In the genomic region with DNA sequence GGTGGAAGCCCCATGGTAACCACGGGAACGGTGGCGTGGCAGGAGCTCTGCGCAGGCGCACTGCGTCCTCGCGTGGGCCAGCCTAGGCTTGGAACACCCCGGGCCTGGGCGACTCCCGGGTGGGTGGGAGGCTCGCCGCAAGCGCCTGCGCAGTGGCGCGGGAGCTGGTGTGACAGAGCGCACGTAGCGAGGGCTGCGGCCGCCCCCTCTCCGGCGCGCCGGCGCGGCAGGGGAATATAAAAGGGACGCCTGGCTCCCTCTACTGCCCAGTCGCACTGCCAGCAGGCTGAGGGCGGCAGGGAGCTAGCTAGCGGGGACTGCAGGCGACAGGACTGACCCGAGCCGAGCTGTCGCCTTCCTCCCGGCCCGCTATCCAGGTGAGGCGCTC, we compare ENCODE assay signal across 8 mouse cellular contexts. TPM values are rescaled to one million over a fixed set of nuclear protein-coding genes. Genes with fewer than 3 reads are reported as not detected.
A peak's percentile ranks its signal among the peaks of the same experiment; 100 is the strongest.
DNase-seq lines count a peak whose midpoint lies in the region; ATAC-seq and TF ChIP-seq lines count a peak whose summit lies in the region.

P4ha1 (plus strand) TSS at position 197 of the 388 bp plus-strand sequence.

- under 1% methylated on average over 39 of the region's 39 CpGs for WGBS in forebrain, embryonic 13.5 days
- under 1% methylated on average over 38 of the region's 39 CpGs for WGBS in large intestine, adult 2 months
- whole genome bisulfite sequencing in liver, postnatal 0 days (ENCODE audit: insufficient replicate concordance) = under 1% methylated on average over 36 of the region's 39 CpGs
- WGBS in neural tube, embryonic 14.5 days = under 1% methylated on average over 28 of the region's 39 CpGs

- TF ChIP-seq EP300 in liver, postnatal 0 days (IDR thresholded peaks at IDR 0.05; ENCODE audit: low read depth) = no peak

- peaks cover 3% of the 10 kb centered on the region; the same call in 1 of the 2 replicates for H3K27me3 ChIP-seq in E14TG2a.4 (ENCODE audit: insufficient read depth, low read length)
- no peaks in the 10 kb centered on the region for H3K27me3 ChIP-seq in forebrain, embryonic 13.5 days
- H3K27me3 ChIP-seq in liver, postnatal 0 days (ENCODE audit: insufficient read depth, low read length) = no peaks in the 10 kb centered on the region
- H3K27me3 ChIP-seq in neural tube, embryonic 14.5 days (ENCODE audit: control insufficient read depth, insufficient read depth, low read length) = no peaks in the 10 kb centered on the region

- no peaks in the 10 kb centered on the region for H3K36me3 ChIP-seq in E14TG2a.4 (ENCODE audit: insufficient read depth, low read length)
- no peaks in the 10 kb centered on the region for H3K36me3 ChIP-seq in forebrain, embryonic 13.5 days (ENCODE audit: poor library complexity, severe bottlenecking)
- H3K36me3 ChIP-seq in liver, postnatal 0 days (replicated peaks; ENCODE audit: insufficient read depth, low read length) = no peaks in the 10 kb centered on the region
- H3K36me3 ChIP-seq in neural tube, embryonic 14.5 days (ENCODE audit: control insufficient read depth, insufficient read depth, low read length) = no peaks in the 10 kb centered on the region

- H3K27ac ChIP-seq in forebrain, embryonic 13.5 days = peak within 1 kb of the TSS; percentile 90
- H3K27ac ChIP-seq in liver, postnatal 0 days (ENCODE audit: low read depth) = peak within 1 kb of the TSS; percentile 84
- peak within 1 kb of the TSS; percentile 88 for H3K27ac ChIP-seq in neural tube, embryonic 14.5 days (ENCODE audit: low read depth, low read length)

- intact Hi-C loops in heart, postnatal 10 days (cut with DNase I) = no loop called here

- H3K4me2 ChIP-seq in forebrain, embryonic 13.5 days = peak within 1 kb of the TSS; percentile 87
- H3K4me2 ChIP-seq in liver, postnatal 0 days (ENCODE audit: low read depth, low read length) = peak within 1 kb of the TSS; percentile 80
- peak within 1 kb of the TSS; percentile 50 for H3K4me2 ChIP-seq in neural tube, embryonic 14.5 days (ENCODE audit: low read depth, low read length)

- peak within 1 kb of the TSS; percentile 93 for H3K9ac ChIP-seq in forebrain, embryonic 13.5 days
- H3K9ac ChIP-seq in liver, postnatal 0 days (replicated peaks) = peak within 1 kb of the TSS; percentile 90
- H3K9ac ChIP-seq in neural tube, embryonic 14.5 days (replicated peaks; ENCODE audit: low read depth, low read length) = peak within 1 kb of the TSS; percentile 80

- H3K4me3 ChIP-seq in E14TG2a.4 (replicated peaks; ENCODE audit: low read length) = peak within 1 kb of the TSS; percentile 93
- H3K4me3 ChIP-seq in forebrain, embryonic 13.5 days = peak within 1 kb of the TSS; percentile 77
- peak within 1 kb of the TSS; percentile 66 for H3K4me3 ChIP-seq in liver, postnatal 0 days (ENCODE audit: low read depth, low read length)
- peak within 1 kb of the TSS; percentile 71 for H3K4me3 ChIP-seq in neural tube, embryonic 14.5 days (ENCODE audit: low read depth, low read length)

- peak; percentile 99 for ATAC-seq in forebrain, embryonic 13.5 days
- ATAC-seq in liver, postnatal 0 days = peak; percentile 97
- peak; percentile 99 for ATAC-seq in neural tube, embryonic 14.5 days (ENCODE audit: low read depth)

- DNase-seq in c-Kit-positive CD71-positive TER-119-positive erythroid progenitor cells, embryonic 14.5 days (ENCODE audit: low spot score) = peak; percentile 91
- DNase-seq in heart, postnatal 10 days = peak; percentile 99
- DNase-seq in large intestine, adult 2 months (ENCODE audit: low read depth, low spot score) = peak; percentile 83
- DNase-seq in liver, postnatal 0 days = peak; percentile 97
- peak; percentile 99 for DNase-seq in testis, postnatal 10 days (ENCODE audit: low spot score)

- TF ChIP-seq CTCF in E14TG2a.4 (conservative IDR thresholded peaks at IDR 0.05; ENCODE audit: low read length) = no peak
- peak; percentile 88 for TF ChIP-seq CTCF in liver, postnatal 0 days (IDR thresholded peaks at IDR 0.05; ENCODE audit: low read depth)

- no peaks in the 10 kb centered on the region for H3K9me3 ChIP-seq in E14TG2a.4 (ENCODE audit: low read length)
- no peaks in the 10 kb centered on the region for H3K9me3 ChIP-seq in forebrain, embryonic 13.5 days (replicated peaks)
- no peaks in the 10 kb centered on the region for H3K9me3 ChIP-seq in liver, postnatal 0 days (ENCODE audit: low read length)
- no peaks in the 10 kb centered on the region for H3K9me3 ChIP-seq in neural tube, embryonic 14.5 days (ENCODE audit: control insufficient read depth, low read length)

- H3K4me1 ChIP-seq in E14TG2a.4 (replicated peaks; ENCODE audit: low read depth, low read length) = peaks cover 29% of the 10 kb centered on the region
- H3K4me1 ChIP-seq in forebrain, embryonic 13.5 days = peaks cover 33% of the 10 kb centered on the region
- peaks cover 20% of the 10 kb centered on the region for H3K4me1 ChIP-seq in liver, postnatal 0 days (ENCODE audit: insufficient read depth)
- peaks cover 11% of the 10 kb centered on the region; the same call in 1 of the 2 replicates for H3K4me1 ChIP-seq in neural tube, embryonic 14.5 days (ENCODE audit: control insufficient read depth, insufficient read depth, low read length)

RNA-seq across cellular contexts. Expression of gene P4ha1, which starts in this region (rescaled TPM):
- polyA plus RNA-seq in forebrain, embryonic 13.5 days (2015; fragmentation: Nextera tagmentation; extraction: Ambion mirVana) = 25.9 and 26.9 TPM in 2 replicates
- 10 to 100 TPM; 22.7 to 24.6 TPM for total RNA-seq in heart, postnatal 10 days (2021)
- 4.2 and 4.9 TPM in 2 replicates for polyA plus RNA-seq in large intestine, adult 2 months (2012; rRNA removed)
- polyA plus RNA-seq in liver, postnatal 0 days (2015; fragmentation: Nextera tagmentation; extraction: Ambion mirVana) = 5.3 and 6.4 TPM in 2 replicates
- 18.2 and 28.4 TPM in 2 replicates for polyA plus RNA-seq in neural tube, embryonic 14.5 days (2014; fragmentation: Nextera tagmentation; extraction: Ambion mirVana)

Comparison
In these comparisons a context has a peak if more than half of its experiments do, and no peak if none do; other contexts are left out.
1. Peak in every context shown above with its lines: DNase-seq, ATAC-seq, H3K4me3 ChIP-seq and H3K27ac ChIP-seq.